Mouse (Mus musculus): ENCODE data around the gene Poln.

Poln gene

DNA sequence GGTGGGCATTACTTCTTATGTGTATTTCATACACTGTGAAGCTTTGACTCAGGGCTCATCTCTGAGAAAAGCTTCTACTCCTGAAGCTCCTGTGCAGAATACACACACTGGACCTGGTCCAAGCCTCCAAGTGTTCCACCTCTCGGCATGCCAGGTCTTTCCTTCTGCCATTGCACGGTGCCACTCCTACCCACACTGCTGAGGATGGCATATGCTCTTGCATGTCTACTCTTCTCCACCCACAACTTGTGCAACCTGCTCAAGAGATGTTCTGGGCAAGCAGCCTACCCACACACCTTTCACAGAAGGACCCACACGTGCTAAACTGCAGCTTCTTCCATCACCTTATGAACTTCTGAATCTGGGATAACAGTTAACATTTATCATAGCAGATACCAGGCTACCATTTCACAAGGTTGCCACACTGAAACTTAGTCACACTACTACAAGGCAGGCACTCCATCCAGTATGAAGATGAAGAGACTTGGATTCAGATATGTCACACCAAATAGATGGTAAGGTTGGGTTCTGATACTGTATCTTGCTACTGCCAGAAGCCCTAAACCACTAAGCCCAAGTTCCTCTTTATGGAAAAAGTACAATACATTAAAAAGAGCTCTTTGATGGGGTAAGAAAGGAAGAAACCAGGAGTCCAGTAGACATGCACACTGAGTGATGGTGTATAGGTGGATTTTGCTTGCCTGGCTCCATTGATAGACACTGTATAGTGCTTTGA is 50.0 kb downstream of the Poln start:
- no peak for DNase-seq (ENCODE audit: low read depth, low spot score)

DNA sequence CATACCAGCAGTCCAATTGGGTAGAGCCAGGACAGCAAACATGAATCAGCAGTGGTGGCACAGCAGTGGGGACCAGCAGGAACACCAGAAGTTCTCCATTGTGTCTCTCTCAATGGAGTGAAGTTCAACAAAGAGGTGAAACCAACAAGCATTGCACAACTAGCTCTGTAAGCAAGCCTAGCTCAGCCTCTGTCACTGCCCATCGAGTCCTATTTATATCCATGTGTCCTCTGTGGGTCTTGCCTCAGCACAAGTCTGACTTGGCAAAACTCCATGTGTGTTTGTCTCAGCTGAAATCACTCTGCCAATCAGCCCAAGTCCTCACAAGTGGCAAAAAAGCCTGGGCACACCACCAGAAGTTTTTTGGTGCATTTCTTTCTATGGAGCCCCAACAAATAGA is 63.6 kb downstream of the Poln start:
- no peak for DNase-seq (ENCODE audit: low read depth, low spot score)

DNA sequence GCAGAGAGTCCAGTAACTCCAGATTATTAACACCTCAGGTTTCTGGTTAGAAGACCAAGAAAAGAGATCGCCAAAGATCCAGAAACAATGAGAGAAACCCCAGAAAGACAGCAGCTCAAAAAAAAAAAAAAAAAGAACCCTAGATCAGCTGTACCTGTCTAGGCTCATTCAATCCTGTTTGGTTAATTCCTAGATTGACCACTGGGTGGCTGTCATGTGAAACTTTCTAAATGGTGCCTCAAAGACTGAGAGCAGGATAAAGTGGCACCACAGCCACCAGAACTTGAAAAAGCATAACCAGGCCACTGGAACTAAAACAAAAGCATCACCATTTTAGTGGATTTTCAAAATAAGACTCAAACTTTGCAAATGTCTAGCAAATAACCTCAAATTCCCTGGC is 71.9 kb downstream of the Poln start:
- DNase-seq (ENCODE audit: low read depth, low spot score), result peak; percentile 22

DNA sequence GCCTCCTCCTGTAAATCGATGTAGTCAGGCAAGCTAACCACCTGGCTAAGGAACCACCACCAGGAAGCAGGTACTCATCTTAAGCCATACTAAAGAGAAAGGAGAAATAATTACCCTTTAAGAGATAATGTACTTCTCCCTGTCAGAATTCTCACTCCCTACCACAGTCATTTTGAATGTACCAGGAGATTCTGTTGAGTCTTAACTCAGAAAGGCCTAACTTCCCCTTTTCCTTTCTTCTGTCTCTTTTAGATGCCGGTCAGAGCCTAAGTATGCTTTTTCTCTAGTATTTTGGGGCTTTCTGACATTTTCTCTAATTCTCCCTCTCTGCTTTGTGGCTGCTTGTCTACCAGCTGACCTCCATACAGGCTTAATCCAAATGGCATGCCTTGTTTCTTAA is 76.2 kb downstream of the Poln start:
- DNase-seq (ENCODE audit: low read depth, low spot score), result no peak

DNA sequence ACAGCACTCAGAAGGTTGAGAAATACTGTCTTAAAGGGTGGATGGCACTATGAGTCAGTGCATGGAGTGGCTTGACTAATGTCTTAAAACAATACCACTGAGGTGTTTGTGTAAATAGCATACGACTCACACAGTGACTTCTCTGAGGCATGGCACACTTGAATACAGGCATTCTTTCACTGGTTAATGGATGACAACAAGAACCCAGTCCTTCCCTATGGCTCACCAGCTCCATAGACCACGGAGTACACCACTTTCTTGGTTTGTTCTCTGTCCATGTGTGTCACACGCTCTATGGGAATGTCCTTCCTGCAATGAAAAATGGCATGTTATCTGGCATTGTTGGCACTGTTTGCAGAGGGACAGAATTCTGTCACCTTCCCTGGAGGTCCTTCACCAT is 136.7 kb downstream of the Poln start:
- no peak for DNase-seq (ENCODE audit: low read depth, low spot score)

DNA sequence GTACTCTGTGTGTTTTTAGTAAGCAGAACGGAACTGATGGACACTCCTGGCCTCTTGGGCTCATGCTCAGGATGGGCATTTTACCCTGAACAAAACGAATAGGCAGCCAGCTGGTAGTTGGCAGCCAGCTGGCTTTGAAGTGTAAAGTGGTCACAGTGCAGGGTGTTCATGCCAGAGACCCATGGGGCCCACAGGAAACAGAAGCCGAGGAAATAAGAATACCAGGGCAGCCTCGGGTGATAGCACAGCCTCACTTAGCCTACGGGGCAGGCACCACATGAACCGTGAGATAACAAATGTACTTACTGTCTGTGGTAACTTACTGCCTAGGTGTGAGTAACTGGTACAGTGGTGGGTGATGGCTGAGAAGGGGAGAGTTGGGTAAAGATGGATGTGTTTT is 138.2 kb downstream of the Poln start:
- DNase-seq (ENCODE audit: low read depth, low spot score), result no peak

DNA sequence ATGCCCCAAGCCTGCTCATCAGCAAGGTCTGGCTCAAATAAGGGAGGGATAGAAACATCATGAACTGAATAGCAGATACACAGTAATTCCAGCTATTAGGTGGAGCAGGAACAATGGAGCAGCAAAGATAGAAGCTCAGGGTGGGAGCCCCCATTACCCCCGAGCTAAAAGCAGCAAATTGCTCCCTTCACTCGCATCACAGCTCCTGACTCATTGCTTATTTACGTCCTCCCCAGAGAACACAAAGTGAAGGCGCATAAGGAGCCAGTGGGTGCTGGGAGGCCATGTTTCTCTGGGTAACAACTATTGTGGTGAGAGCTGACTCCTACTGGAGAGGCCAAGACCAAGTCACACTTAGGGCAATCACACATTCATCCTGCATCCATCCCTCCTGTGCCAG is 139.1 kb downstream of the Poln start:
- DNase-seq (ENCODE audit: low read depth, low spot score), result no peak

DNA sequence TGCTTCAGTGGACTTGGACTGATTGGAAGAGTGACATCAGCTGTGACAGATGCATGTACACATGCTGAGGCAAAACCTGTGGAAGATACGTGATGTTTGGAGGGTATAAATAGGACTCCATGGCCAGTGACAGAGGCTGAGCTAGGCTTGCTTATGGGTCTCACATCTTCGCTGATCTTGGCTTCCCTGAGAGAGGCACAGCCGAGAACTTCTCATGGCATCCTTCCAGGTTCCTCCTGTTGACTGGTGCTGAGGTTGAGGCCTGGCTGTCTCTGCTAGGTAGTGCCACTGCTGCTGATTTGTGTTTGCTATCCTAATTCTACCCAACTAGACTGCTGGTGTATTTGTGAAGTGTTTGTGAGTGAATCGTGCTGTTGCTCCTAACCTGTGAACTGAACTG is 150.3 kb downstream of the Poln start:
- DNase-seq (ENCODE audit: low read depth, low spot score), result no peak

DNA sequence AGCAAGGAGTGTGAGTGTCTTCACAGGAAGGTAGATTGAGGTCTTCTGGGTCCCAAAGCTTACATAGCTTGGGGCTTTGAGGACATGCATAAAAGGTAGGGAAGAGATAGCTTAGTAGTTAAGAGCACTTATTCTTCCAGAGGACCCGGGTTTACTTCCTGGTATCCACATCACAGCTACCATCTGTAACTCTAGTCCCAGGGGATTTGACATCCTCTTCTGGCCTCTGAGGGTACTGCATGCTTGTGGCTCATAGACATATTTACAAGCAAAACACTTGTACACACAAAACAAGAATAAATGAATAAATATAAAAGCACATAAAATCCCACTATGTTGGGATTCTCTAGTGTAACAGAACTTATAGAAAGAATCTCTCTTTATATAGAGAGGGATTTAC is 154.6 kb downstream of the Poln start:
- DNase-seq (ENCODE audit: low read depth, low spot score), result no peak

DNA sequence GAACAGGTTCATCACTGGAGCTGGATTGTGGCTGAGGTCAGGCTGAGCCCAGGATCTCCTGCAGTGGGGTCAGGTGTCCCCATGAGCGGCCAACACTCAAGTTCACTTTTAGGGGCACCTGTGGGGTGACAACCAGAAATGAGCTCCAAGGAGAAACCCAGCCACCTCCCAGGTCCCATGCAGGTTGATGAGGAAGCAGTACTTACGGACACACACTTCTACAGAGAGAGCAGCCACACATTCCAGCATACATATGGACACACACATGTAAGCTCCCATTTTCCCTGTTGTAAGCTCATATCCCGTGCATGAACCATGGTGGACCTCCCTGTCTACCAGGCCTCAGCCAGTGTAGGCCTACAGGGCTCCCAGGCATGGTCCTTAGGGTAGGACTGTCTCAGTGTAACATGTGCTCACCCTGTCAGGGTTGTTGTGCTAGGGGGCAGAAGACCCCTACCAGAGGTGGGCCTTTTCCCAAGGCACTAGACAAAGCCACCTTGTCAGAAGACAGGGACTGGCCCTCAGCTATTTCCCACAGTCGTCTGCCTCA is 161.8 kb downstream of the Poln start:
- no peak for DNase-seq (ENCODE audit: low read depth, low spot score)

DNA sequence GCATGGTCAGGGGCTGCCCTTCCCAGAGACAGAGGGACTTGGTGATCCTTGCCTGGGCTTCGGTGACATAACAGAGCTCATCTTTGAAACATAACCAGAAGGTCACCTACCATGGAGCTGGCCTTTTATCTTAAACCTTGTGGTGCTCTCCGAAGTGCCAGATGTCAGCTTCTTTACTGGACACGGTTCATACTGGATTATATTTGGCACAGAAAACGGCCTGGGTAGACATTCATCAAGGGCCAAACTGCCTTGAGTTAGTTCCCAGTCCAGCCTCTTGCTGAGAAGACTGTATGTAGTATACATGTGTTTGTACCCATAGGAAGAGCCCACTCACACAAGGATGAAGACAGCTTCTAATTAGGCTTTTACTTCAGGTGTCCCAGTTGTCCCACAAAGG is 162.4 kb downstream of the Poln start:
- no peak for DNase-seq (ENCODE audit: low read depth, low spot score)

DNA sequence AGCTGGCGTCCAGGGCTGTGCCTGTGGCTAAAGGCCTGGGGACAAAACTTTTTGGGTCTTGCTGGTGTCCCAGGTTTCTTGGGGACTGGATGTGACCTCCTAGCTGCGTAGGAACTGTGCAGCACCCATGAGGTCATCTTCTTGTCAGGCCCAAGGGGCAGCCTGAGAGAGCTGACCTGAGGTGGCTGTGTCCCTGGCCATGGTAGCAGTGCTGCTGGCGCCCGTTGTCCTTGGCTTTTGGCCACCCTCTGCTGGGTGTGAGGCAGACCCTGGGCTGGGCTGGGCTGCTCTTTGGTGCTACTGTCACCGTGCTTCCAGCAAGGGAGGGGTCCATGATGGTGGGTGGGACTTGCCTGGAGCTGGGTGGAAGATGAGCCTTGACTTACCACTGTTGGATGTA is 164.6 kb downstream of the Poln start:
- DNase-seq (ENCODE audit: low read depth, low spot score), result no peak

DNA sequence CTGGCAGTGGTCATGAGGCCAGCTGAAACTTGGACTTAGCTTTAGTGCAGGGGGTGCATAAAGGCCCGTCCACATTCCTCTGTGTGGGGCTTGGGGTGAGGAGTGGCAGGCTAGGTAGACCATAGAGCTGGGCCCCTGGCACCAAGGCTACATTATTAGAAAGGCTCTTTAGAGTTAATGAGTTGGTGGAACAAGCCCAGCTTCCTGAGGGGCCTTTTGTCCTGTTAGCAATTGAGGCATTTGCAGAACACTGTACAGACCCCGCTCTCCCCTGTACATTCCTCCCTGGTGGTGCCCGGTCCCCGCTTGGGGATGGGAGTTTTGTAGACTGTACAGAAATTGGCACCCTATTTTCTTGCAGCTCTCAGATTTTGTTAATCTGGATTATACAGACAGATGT is 166.6 kb downstream of the Poln start:
- DNase-seq (ENCODE audit: low read depth, low spot score), result no peak

DNA sequence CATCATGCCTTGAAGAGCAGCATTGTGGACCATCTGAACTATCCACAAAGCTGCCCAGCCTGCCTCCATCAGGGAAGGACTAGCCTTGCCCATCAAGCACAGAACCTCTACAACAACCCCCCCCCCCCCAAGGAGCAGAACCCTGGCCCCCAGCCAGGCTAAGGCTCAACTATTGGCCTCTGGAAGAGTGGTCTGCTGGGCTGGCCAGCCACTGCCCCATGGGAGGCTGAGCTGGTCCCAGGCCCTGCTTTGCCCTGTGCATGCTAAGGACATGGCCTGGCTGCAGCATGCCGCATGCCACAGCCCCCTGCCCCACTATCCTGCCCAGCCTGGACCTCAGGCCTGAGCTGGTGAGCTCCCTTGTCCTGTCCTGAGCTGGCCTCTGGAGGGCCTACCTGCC is 167.8 kb downstream of the Poln start:
- DNase-seq (ENCODE audit: low read depth, low spot score), result no peak

DNA sequence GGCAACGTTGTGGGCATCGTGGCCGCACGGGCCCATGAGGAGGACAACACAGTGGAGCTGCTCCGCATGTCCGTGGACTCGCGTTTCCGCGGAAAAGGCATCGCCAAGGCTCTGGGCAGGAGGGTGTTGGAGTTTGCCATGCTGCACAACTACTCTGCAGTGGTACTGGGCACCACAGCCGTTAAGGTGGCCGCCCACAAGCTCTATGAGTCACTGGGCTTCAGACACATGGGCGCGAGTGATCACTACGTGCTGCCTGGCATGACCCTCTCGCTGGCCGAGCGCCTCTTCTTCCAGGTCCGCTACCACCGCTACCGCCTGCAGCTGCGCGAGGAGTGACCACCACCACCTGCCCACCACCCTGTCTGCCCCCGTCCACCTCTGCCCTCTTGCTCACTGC is 168.4 kb downstream of the Poln start:
- DNase-seq (ENCODE audit: low read depth, low spot score), result no peak

DNA sequence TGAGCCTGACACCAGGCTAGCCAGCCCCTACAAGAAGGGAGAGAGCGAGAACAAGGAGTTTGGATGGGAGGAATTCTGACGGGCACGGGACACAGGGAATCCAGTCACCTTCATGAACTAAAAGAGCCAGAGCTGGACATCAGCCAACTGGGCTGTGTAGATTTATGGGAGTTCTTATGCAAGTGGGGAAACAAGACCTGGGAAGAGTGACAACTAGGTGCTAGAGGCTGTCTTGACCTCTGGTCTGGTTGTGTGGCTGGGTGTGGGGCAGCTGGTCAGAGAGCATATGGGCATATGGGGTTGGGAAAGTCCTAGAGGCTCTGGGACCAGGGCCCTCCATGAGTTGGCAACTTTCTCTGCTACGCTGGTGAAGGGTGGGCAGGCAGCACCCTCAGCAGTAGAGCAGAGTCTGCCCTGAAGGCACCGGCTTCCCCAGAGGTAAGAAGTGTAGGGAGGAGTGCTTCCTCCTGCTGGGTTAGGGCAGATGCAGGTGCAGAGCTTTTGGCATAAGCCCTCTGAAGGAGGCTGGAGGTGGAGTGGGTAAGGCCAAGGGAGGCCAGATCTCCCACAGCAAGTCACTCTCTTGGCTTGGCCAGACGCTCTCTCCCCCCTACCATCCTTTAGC is 169.7 kb downstream of the Poln start:
- no peak for DNase-seq (ENCODE audit: low read depth, low spot score)

DNA sequence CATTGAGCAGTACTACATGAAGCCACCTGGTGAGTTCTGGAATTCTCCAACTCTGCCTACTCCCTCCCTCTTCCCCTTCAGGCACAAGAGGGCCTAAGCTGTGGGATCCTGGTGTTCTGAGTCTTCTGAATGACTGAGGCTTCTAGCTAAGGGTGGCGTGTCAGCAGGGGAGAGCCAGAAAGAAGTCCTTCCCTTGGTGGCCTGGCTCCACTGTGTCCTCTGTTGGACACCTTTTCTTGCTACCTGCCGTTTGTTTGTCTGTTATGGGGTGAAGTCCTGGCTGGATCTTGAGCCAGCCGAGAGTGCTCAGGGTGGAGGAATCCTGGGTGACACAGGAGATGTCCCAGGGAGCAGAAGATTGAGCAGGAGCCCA is 170.8 kb downstream of the Poln start:
- no peak for DNase-seq (ENCODE audit: low read depth, low spot score)

DNA sequence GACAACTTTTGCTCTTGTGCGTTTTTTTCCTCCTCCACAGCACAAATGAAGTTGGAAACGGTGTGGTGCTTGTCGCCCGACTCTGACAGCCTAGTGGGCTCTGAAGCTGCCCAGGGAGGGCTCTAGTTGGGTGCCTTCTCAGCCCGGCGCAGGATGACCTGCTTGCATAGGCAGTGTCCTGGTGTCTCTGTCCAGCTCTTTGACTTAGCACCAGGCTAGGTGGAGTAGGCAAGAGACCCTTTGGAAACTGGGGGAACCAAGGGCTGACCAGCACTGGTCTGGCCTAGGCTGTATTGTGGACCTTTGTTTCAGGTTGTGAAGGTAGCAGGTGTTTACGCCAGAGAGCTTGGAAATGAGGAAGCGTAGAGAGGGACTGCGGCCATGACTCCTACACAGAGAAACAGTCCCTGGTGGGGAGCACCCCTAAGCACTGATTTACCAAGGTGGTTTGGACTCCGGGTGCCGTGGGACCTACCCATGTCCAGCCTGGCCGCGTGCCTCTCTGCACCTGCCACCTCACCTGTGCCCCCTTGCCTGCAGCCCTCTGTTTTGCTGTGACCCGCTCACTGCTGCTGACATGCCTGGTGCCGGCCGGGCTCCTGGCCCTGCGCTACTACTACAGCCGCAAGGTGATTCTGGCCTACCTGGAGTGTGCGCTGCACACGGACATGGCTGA is 171.3 kb downstream of the Poln start:
- no peak for DNase-seq (ENCODE audit: low read depth, low spot score)

DNA sequence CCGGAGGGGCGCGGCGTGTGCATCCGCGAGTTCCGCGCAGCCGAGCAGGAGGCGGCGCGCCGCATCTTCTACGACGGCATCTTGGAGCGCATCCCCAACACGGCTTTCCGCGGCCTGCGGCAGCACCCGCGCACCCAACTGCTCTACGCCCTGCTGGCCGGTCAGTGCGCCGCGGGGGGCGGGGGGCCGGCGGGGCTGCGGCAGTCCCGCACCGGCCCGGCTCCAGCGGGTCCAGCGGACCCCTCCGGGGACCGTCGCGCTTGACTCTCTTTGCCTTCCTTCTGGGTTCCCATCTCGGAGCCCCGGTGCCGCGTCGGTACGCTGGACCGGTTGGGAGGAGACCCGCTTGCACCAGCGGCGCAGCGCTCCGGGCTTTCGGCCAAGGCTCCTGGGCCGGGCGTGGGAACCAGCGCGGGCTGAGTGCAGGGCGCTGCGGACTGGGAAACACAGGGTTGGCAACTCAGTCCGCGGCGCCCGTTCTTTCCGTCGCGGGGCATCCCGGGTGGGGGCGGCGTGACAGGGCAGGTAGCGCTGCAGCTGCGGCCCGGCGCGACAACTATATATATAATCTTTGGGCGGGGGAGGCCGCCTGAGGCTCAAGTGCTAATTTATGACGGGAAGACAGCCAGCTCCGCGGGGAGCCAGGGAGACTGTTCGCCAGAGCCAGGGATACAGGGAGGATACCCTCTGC is 172.1 kb downstream of the Poln start:
- DNase-seq (ENCODE audit: low read depth, low spot score), result no peak

DNA sequence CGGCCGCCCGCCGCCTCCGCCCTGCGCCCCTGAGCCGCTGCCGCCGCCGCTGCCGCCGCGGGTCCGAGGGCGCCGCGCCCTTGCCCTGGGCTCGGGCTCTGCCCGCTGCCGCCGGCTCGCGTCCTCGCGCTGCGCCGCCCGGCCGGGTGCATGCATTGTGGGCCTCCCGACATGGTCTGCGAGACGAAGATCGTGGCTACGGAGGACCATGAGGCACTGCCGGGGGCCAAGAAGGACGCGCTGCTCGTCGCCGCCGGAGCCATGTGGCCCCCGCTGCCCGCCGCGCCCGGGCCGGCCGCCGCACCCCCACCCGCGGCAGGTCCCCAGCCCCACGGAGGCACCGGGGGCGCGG is 172.6 kb downstream of the Poln start:
- no peak for DNase-seq (ENCODE audit: low read depth, low spot score)

DNA sequence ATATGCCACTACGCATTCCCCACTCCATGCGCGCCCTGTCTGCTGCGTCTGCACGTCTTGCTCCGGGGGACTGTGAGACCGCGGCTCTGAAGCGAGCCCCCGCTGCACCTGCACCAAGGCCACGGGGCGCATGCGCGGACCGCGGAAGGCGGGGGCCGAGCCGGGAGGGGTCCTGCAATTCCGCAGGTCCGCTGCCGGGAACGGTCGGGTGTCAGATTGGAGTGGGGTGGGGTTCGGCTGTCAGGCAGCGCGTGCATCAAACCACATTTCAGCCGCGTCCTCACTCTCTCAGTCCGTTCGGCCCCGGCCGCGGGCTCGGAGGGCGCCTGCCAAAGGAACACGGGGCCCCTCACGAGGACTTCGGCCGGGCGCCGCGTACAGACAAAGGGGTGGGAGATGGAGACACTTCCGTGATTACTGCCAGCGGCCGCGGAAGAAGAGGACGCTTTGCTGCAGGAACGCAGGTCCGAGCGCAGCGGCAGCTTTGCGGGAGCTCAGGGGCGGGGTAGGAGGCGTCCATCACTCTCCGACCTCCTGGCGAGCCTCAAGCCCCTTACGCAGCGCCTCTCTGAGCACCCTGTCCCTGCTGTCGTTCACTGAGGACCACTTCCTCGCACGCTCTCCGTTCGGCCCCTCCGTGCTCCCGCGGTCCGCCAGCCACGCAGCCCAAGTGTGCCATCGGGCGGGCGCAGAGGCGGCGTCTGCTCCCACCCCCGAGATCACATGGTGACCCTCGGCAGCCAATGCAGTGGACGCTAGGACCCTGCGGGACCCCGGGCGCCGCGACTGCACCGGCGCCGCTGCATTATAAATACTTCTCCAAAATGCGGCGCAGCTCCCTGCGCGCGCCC is 173.2 kb downstream of the Poln start, which contains the start of gene Nat8l:
Gene Nat8l (plus strand): TSS at position 142 of the 851 bp plus-strand sequence.
- DNase-seq (ENCODE audit: low read depth, low spot score), result no peak
